Mouse (Mus musculus) adrenal gland, postnatal 4 days (tissue): Measurements from ENCODE around the gene Zfp987. TPM values are rescaled to one million over a fixed set of nuclear protein-coding genes. Genes with fewer than 3 reads are reported as not detected.

ENCODE experiments used
- DNase-seq, 2 experiments: peaks; one replicate each; pipeline ENCODE4 v3.0.0; 2021 to 2022; ENCODE audit warnings: low spot score in 2 of 2, mixed read lengths in 2 of 2
- total RNA-seq, 2 experiments: library from RNA; stranded (reverse); gene quantifications; 2 replicates each; pipeline ENCODE4 v1.2.3; 2021

Zfp987 gene
- total RNA-seq, 2 experiments from 2014 or later: not detected

DNA sequence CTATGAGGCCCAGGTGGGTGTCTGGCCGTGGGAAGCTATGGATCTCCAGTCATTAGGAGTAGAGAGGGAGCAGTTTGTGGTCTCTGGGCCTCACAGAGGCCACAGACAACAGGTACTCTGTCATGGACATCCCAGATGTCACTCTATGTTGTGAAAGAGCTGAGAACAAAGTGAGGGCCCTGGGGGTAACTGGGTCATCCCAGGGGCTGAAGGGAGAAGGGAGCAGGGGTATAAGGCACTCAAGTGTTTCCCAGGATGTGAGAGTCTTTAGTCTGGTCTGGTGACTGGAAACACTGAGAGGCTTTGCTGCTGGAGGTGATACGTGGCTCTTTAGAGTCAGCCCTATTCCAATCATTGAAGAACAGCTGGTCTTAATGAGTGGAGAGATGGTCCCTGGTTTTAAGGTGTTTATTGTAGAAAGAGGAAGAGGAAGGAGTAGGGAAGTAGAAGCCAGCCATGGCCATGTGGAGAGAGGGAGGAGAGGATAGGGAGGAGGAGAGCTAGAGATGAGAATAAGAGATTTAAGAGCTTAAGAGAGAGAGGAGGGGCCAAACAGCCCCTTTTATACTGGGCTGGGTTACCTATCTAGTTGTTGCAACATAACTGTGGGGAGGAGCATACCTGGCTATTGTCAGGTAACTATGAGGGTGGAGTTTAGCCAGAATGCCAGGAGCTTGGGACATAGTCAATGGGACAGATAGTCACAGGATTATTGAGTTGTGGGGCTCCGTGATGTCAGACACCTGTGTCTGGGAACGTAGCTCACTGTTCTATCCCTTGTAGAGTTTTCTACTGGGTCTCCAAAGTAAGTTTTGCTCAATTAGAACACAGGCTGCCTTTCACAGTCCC, 76.5 kb downstream of the Zfp987 start:
- DNase-seq: peak; percentile 14 to 42

Other genes starting within 250 kb of the Zfp987 start
- gene Zfp986, start 228.5 kb upstream of the Zfp987 start, total RNA-seq: not detected
- gene Zfp600, start 59.5 kb downstream of the Zfp987 start, total RNA-seq: under 1 TPM; 0.93 to 0.98 TPM